Mouse (Mus musculus) olfactory bulb, adult 2 months (tissue): Measurements from ENCODE around the gene Gm49355.

ENCODE experiments used
- CTCF ChIP-seq: fragments of 200-500 bp; IDR thresholded peaks from 2 replicates; pipeline ENCODE4 v1.5.1; 2012; ENCODE audit warnings: low read depth, mild to moderate bottlenecking, low read length, moderate library complexity; ENCODE audit not compliant: insufficient read depth
- POLR2A ChIP-seq: fragments of 200-500 bp; IDR thresholded peaks from 2 replicates; pipeline ENCODE4 v1.6.1; 2012; ENCODE audit warnings: mild to moderate bottlenecking, low read depth, low read length, moderate library complexity; ENCODE audit not compliant: insufficient read depth

DNA sequence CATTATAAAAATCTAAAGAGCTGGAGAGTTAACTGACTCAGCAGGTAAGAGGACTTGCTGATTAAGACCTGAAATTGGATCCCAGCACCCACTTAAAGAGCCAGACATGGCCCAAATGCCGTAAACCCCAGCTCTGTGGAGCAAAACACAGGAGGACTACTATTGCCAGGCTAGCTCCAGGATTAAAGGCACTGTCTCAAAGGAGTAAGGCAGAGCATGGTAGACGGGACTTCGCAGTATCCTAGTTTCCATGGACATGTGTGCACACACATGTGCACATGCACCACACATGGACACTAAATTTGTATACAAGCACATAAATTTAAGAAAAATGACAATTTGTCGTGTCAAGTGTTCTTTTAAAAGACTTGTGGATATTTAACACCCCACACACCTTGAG is 16.5 kb downstream of the Gm49355 start:
- no peak for TF ChIP-seq CTCF
- TF ChIP-seq POLR2A, result no peak
